Mouse (Mus musculus) gastrocnemius, adult 2 months (tissue): ENCODE results near the gene Mybbp1a. TPM values are rescaled to one million over a fixed set of nuclear protein-coding genes. Genes with fewer than 3 reads are reported as not detected.

Experiments used
- DNase-seq: peaks from one replicate; pipeline ENCODE4 v3.0.0; 2022
- H3K27ac ChIP-seq: fragments of 200-600 bp; 2 replicates; pipeline ENCODE4 v1.8.1; 2022; ENCODE audit warnings: mild to moderate bottlenecking
- H3K4me3 ChIP-seq: fragments of 200-600 bp; 2 replicates; pipeline ENCODE4 v1.8.1; 2022; ENCODE audit warnings: mild to moderate bottlenecking, moderate library complexity
- CTCF ChIP-seq: fragments of 200-600 bp; IDR thresholded peaks from 2 replicates; pipeline ENCODE4 v1.8.1; 2022; ENCODE audit warnings: antibody characterized with exemption, mild to moderate bottlenecking, moderate library complexity
- intact Hi-C: fragments of 180-260 bp; cut with DNase I; formaldehyde crosslinking; loops from one replicate; pipeline ENCODE4 v1.15.1; 2025
- total RNA-seq, 2 experiments: library from RNA; stranded (reverse); gene quantifications; 2 replicates each; pipeline ENCODE4 v1.2.3; 2021

The Mybbp1a gene
- total RNA-seq, 2 experiments from 2014 or later: 60.2 to 60.9 TPM

DNA sequence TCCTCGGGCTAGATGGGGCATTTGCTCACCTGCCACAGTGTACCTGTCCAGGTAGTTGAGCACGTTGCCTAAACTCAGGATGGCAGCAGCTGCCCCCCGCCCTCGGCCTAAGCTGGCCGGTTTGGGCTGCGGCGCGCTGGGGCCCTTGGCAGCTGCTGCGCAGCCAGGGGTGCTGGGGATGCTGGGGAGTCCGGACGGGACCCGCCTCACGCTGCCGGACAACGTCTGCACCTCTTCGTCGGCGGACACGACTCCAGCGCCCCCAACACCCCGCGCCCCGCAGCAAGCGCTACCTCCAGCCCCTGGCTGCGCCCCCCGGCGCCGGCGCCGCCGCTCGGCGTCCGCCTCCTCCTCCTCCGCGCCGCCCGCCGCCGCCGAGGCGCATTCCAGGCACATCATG, 48.2 kb downstream of the Mybbp1a start:
- peak overlapping the region; percentile 86 for H3K4me3 ChIP-seq
- intact Hi-C loops: loop anchor here (5.0 kb wide), 1 partner anchor 47 kb away; the partner anchor contains the start of gene Mybbp1a
- no peak for TF ChIP-seq CTCF
- DNase-seq: peak; percentile 49
- peak overlapping the region; percentile 88 for H3K27ac ChIP-seq

GRCm38 (mm10) chr11:72489881-72490301, 48.7 kb downstream of the Mybbp1a start, which contains the start of gene Spns2:
Spns2 (minus strand) TSS chr11:72489904.
- Histone ChIP-seq H3K27ac (peak within 1 kb of the TSS; percentile 88), H3K4me3 (peak within 1 kb of the TSS; percentile 86)
- intact Hi-C loops: loop anchor here (2.0 to 5.0 kb wide), 3 partner anchors 42 to 73 kb away; partner anchors contain the start of gene Mybbp1a

GRCm38 (mm10) chr11:72491130-72491960, 50.2 kb downstream of the Mybbp1a start:
- no peak overlapping the region for H3K4me3 ChIP-seq
- H3K27ac ChIP-seq: no peak overlapping the region
- DNase-seq: no peak
- no peak for TF ChIP-seq CTCF
- intact Hi-C loops: loop anchor here (2.0 to 5.0 kb wide), 2 partner anchors 41 to 71 kb away; no protein-coding TSS in a partner anchor

More at GRCm38 (mm10) chr11:72489881-72490301, 48.7 kb downstream of the Mybbp1a start, which contains the start of gene Spns2:
- peak; percentile 80 for TF ChIP-seq CTCF
- peak; percentile 97 for DNase-seq

GRCm38 (mm10) chr11:72494046-72494988, 53.2 kb downstream of the Mybbp1a start:
- H3K4me3 ChIP-seq: no peak overlapping the region
- intact Hi-C loops: loop anchor here (5.0 kb wide), 1 partner anchor 38 kb away; no protein-coding TSS in a partner anchor
- no peak for DNase-seq
- no peak overlapping the region for H3K27ac ChIP-seq
- TF ChIP-seq CTCF: no peak

DNA sequence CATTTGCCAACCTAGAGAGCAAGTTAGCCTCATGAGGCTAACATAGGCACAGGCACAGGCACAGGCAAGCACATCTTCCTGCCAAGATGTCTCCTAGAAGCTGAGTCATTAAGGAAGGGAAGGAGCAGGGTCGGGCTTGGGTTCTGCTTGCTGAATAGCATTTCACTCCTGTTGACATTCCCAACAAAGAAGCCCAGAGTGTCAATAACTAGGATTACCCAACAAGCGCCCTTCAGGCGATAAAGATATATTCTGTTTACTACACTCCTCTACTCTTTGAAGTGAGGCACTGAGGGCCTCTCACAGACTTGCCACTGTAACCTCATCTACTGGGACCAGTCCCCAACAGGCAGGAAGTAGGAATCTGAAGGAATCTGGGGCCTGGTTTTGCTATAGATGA, 54.9 kb downstream of the Mybbp1a start:
- peak overlapping the region; percentile 64 for H3K27ac ChIP-seq
- TF ChIP-seq CTCF: no peak
- no peak overlapping the region for H3K4me3 ChIP-seq
- intact Hi-C loops: no loop called here
- no peak for DNase-seq

DNA sequence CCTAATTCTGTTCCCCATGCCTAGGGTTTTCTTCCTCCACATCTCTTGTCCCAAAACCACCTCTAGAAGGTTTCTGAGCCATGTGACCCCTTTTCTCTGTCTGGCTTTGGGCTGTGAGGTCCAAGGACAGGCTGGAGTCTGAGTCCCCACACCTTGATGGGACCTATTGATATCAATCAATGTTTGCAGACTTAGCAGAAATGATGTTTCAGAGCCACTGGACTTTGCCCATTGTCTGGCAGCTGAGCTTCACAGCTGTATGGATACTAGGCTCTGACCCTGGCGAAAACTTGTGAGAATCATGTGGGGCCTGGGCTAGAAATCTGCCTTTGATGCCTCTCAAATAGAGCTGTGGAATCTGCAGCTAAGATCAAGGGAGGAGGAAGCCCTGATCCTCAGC, 55.6 kb downstream of the Mybbp1a start:
- Histone ChIP-seq H3K27ac (no peak overlapping the region), H3K4me3 (no peak overlapping the region)
- no peak for TF ChIP-seq CTCF
- intact Hi-C loops: no loop called here
- DNase-seq: no peak

DNA sequence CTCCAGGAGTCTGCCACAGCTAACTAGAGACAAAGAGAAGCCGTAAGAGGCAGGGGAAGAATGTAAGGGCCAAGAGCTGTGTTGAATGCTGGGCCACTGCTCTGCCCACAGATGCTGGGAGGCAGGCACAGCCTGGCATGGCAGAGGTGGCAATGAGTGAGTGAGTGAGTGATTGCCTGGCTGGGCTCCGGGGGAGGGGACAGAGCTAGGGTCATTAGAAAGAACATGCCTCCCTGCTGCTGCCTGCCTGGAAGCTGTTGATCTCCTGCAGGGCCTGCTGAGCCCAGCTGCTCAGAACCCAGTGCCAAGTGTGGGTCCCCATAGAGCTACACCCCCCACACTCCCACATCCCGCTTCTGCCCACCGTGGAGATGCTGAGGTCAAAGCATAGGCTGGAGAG, 56.2 kb downstream of the Mybbp1a start:
- no peak overlapping the region for H3K27ac ChIP-seq
- no peak for DNase-seq
- intact Hi-C loops: no loop called here
- no peak overlapping the region for H3K4me3 ChIP-seq
- no peak for TF ChIP-seq CTCF

- no peak for DNase-seq
- no peak for TF ChIP-seq CTCF
- no peak overlapping the region for H3K4me3 ChIP-seq
- intact Hi-C loops: no loop called here
- H3K27ac ChIP-seq: no peak overlapping the region
Measured at GRCm38 (mm10) chr11:72500139-72500538, 59.0 kb downstream of the Mybbp1a start.

Other genes starting within 250 kb of the Mybbp1a start
- gene Gm43951, start 234.5 kb upstream of the Mybbp1a start, total RNA-seq: under 1 TPM; 0.20 to 0.25 TPM
- gene 4933427D14Rik, start 233.9 kb upstream of the Mybbp1a start, total RNA-seq: 1 to 10 TPM; 2.0 to 2.6 TPM
- 10 to 100 TPM; 29.2 to 30.4 TPM for gene Txndc17, start 233.8 kb upstream of the Mybbp1a start, total RNA-seq
- 1 to 10 TPM; 7.2 to 8.2 TPM for gene Med31, start 225.8 kb upstream of the Mybbp1a start, total RNA-seq
- not detected for gene Slc13a5, start 174.1 kb upstream of the Mybbp1a start, total RNA-seq
- gene Xaf1, start 139.7 kb upstream of the Mybbp1a start, total RNA-seq: 1 to 10 TPM; 3.4 to 3.7 TPM
- not detected for gene Fbxo39, start 126.9 kb upstream of the Mybbp1a start, total RNA-seq
- gene Tekt1, start 78.9 kb upstream of the Mybbp1a start, total RNA-seq: 1 to 10 TPM in 1 of 2 experiments, under 1 TPM in 1; 0.33 to 2.6 TPM
- gene Smtnl2, start 29.6 kb upstream of the Mybbp1a start, total RNA-seq: 100 to 1,000 TPM; 238 to 342 TPM
- gene Ggt6, start 5.8 kb upstream of the Mybbp1a start, total RNA-seq: 1 to 10 TPM in 1 of 2 experiments, under 1 TPM in 1; 0.67 to 5.5 TPM
- gene Spns2, start 48.5 kb downstream of the Mybbp1a start, total RNA-seq: 10 to 100 TPM; 15.7 to 65.1 TPM
- under 1 TPM; 0.06 to 0.18 TPM for gene Spns3, start 109.2 kb downstream of the Mybbp1a start, total RNA-seq
- 10 to 100 TPM; 76.3 to 87.6 TPM for gene Ube2g1, start 165.9 kb downstream of the Mybbp1a start, total RNA-seq
- gene Ankfy1, start 248.7 kb downstream of the Mybbp1a start, total RNA-seq: 10 to 100 TPM in 1 of 2 experiments, 1 to 10 TPM in 1; 8.5 to 10.4 TPM